Comparison of ENCODE assay signal across 9 mouse cellular contexts in genomic region chr6:4003445-4003844, GRCm38 (mm10). TPM values are rescaled to one million over a fixed set of nuclear protein-coding genes. Genes with fewer than 3 reads are reported as not detected.
DNase-seq lines count a peak whose midpoint lies in the region; ATAC-seq and TF ChIP-seq lines count a peak whose summit lies in the region.
"Had no signal": no experiment of that assay in that cellular context is flagged by ENCODE, and none has a peak within 500 bp of the region (broad histone marks: within the 10 kb centered on the region; RNA-seq: fewer than 3 reads in every experiment).

No protein-coding gene starts in this region.

- peak overlapping the region; percentile 5; the same call in 1 of the 2 replicates for H3K4me3 ChIP-seq in liver, adult 2 months (ENCODE audit: insufficient read depth, low read depth, low read length)
- peak overlapping the region; percentile 53 for H3K4me3 ChIP-seq in embryonic facial prominence, embryonic 15.5 days (replicated peaks)
- H3K4me3 ChIP-seq in intestine, postnatal 0 days (ENCODE audit: low read depth, low read length): peak overlapping the region; percentile 62
- no peak overlapping the region for H3K4me3 ChIP-seq in neural tube, embryonic 14.5 days (ENCODE audit: low read depth, low read length)

- ATAC-seq in embryonic facial prominence, embryonic 15.5 days (ENCODE audit: insufficient number of reproducible peaks, low FRiP score, low TSS enrichment, low read depth): no peak
- peak; percentile 46 for ATAC-seq in intestine, postnatal 0 days
- ATAC-seq in neural tube, embryonic 14.5 days (ENCODE audit: low read depth): no peak
- no peak for ATAC-seq in inflammation-experienced regulatory T-cells, adult 6 months
- ATAC-seq in erythroid progenitor cell, adult 5-6 weeks (replicated peaks; ENCODE audit: low FRiP score, poor library complexity, severe bottlenecking): no peak

- peak overlapping the region; percentile 80 for H3K4me2 ChIP-seq in embryonic facial prominence, embryonic 15.5 days (replicated peaks)
- H3K4me2 ChIP-seq in intestine, postnatal 0 days (replicated peaks; ENCODE audit: low read depth): peak overlapping the region; percentile 78
- peak overlapping the region; percentile 42; the same call in 1 of the 2 replicates for H3K4me2 ChIP-seq in neural tube, embryonic 14.5 days (ENCODE audit: low read depth, low read length)

- H3K36me3 ChIP-seq in liver, adult 2 months (ENCODE audit: control insufficient read depth, insufficient read depth, low read length): no peaks in the 10 kb centered on the region
- no peaks in the 10 kb centered on the region for H3K36me3 ChIP-seq in embryonic facial prominence, embryonic 15.5 days
- H3K36me3 ChIP-seq in intestine, postnatal 0 days (ENCODE audit: control insufficient read depth, insufficient read depth): no peaks in the 10 kb centered on the region
- H3K36me3 ChIP-seq in neural tube, embryonic 14.5 days (ENCODE audit: control insufficient read depth, insufficient read depth, low read length): no peaks in the 10 kb centered on the region
- H3K36me3 ChIP-seq: G1E had no signal

- no peaks in the 10 kb centered on the region for H3K9me3 ChIP-seq in embryonic facial prominence, embryonic 15.5 days (replicated peaks)
- H3K9me3 ChIP-seq in intestine, postnatal 0 days (ENCODE audit: control insufficient read depth): no peaks in the 10 kb centered on the region
- H3K9me3 ChIP-seq in neural tube, embryonic 14.5 days (ENCODE audit: control insufficient read depth, low read length): no peaks in the 10 kb centered on the region
- H3K9me3 ChIP-seq: G1E had no signal

- TF ChIP-seq CTCF in liver, adult 2 months (IDR thresholded peaks at IDR 0.05; ENCODE audit: low read depth, low read length): no peak
- no peak for TF ChIP-seq CTCF in intestine, postnatal 0 days (IDR thresholded peaks at IDR 0.05; ENCODE audit: low read depth)

- TF ChIP-seq POLR2A in liver, adult 2 months (IDR thresholded peaks at IDR 0.05; ENCODE audit: extremely low read depth, insufficient read depth, low read length): no peak

- 35% methylated on average over 4 of the region's 4 CpGs for WGBS in liver, adult 2 months
- WGBS in embryonic facial prominence, embryonic 15.5 days: 31% methylated on average over 4 of the region's 4 CpGs
- whole genome bisulfite sequencing in intestine, postnatal 0 days: 38% methylated on average over 4 of the region's 4 CpGs
- WGBS in neural tube, embryonic 14.5 days: 51% methylated on average over 4 of the region's 4 CpGs

- H3K27ac ChIP-seq in liver, adult 2 months (replicated peaks; ENCODE audit: insufficient read depth, low read depth, low read length): peak overlapping the region; percentile 58
- peak overlapping the region; percentile 44; the same call in 1 of the 2 replicates for H3K27ac ChIP-seq in embryonic facial prominence, embryonic 15.5 days (replicated peaks)
- peak overlapping the region; percentile 73 for H3K27ac ChIP-seq in intestine, postnatal 0 days (ENCODE audit: low read depth, low read length)
- H3K27ac ChIP-seq in neural tube, embryonic 14.5 days (ENCODE audit: low read depth, low read length): no peak overlapping the region; the same call in 1 of the 2 replicates

- DNase-seq in liver, adult 2 months (ENCODE audit: extremely low read depth, low read depth, low spot score): no peak
- no peak for DNase-seq in liver
- DNase-seq in right cerebral cortex, adult 2 months (ENCODE audit: low spot score in 2 of 2): no peak

- no peaks in the 10 kb centered on the region for H3K27me3 ChIP-seq in liver, adult 2 months (ENCODE audit: control insufficient read depth, insufficient read depth, low read length)
- no peaks in the 10 kb centered on the region for H3K27me3 ChIP-seq in embryonic facial prominence, embryonic 15.5 days
- no peaks in the 10 kb centered on the region for H3K27me3 ChIP-seq in intestine, postnatal 0 days (replicated peaks; ENCODE audit: control insufficient read depth, insufficient read depth, low read length)
- no peaks in the 10 kb centered on the region for H3K27me3 ChIP-seq in neural tube, embryonic 14.5 days (ENCODE audit: control insufficient read depth, insufficient read depth, low read length)

- 0 out of 2 replicates have a peak, but pooled peaks cover 2% of the 10 kb centered on the region for H3K4me1 ChIP-seq in liver, adult 2 months (ENCODE audit: control insufficient read depth, insufficient read depth, low read length)
- H3K4me1 ChIP-seq in embryonic facial prominence, embryonic 15.5 days: no peaks in the 10 kb centered on the region; the same call in none of the 2 replicates
- H3K4me1 ChIP-seq in intestine, postnatal 0 days (replicated peaks; ENCODE audit: control insufficient read depth, insufficient read depth, low read length): no peaks in the 10 kb centered on the region
- no peaks in the 10 kb centered on the region for H3K4me1 ChIP-seq in neural tube, embryonic 14.5 days (ENCODE audit: control insufficient read depth, insufficient read depth, low read length)

- no peaks in the 10 kb centered on the region for H3K79me2 ChIP-seq in liver, adult 2 months (ENCODE audit: control insufficient read depth, insufficient read depth, low read length)

- H3K9ac ChIP-seq in liver, adult 2 months (ENCODE audit: low read depth, low read length): no peak overlapping the region
- H3K9ac ChIP-seq in embryonic facial prominence, embryonic 15.5 days: no peak overlapping the region
- H3K9ac ChIP-seq in intestine, postnatal 0 days (ENCODE audit: low read depth, low read length): no peak overlapping the region
- H3K9ac ChIP-seq in neural tube, embryonic 14.5 days (replicated peaks; ENCODE audit: low read depth, low read length): no peak overlapping the region

RNA-seq across cellular contexts. Expression of gene Gng11, which starts 0.3 kb away (rescaled TPM):
- 9.3 and 9.8 TPM in 2 replicates for total RNA-seq in liver, adult 2 months (2014; rRNA removed)
- polyA plus RNA-seq in liver, adult 2 months (2012; rRNA removed): 3.1 and 4.6 TPM in 2 replicates
- polyA plus RNA-seq in embryonic facial prominence, embryonic 15.5 days (2015; fragmentation: Nextera tagmentation; extraction: Ambion mirVana): 84.7 and 87.0 TPM in 2 replicates
- polyA plus RNA-seq in intestine, postnatal 0 days (2015; fragmentation: Nextera tagmentation; extraction: Ambion mirVana): 93.7 and 100 TPM in 2 replicates
- polyA plus RNA-seq in neural tube, embryonic 14.5 days (2014; fragmentation: Nextera tagmentation; extraction: Ambion mirVana): 15.9 and 34.6 TPM in 2 replicates
- not detected for polyA plus RNA-seq in inflammation-experienced regulatory T-cells, adult 6 months (2017; shearing (Covaris generic))
- not detected in 2 replicates for total RNA-seq in erythroid progenitor cell, adult 5-6 weeks (2015; ENCODE audit: low replicate concordance)
- not detected in 2 replicates for total RNA-seq in erythroid progenitor cell, adult 5-6 weeks (2017; ENCODE audit: low replicate concordance)
- total RNA-seq: G1E had no signal
- polyA plus RNA-seq: G1E had no signal

RNA-seq across cellular contexts. Expression of gene Gngt1, which starts 9.9 kb away (rescaled TPM):
- 0.20 and 0.55 TPM in 2 replicates for total RNA-seq in liver, adult 2 months (2014; rRNA removed)
- polyA plus RNA-seq in liver, adult 2 months (2012; rRNA removed): not detected in 2 replicates
- polyA plus RNA-seq in embryonic facial prominence, embryonic 15.5 days (2015; fragmentation: Nextera tagmentation; extraction: Ambion mirVana): 0.32 and 0.56 TPM in 2 replicates
- polyA plus RNA-seq in intestine, postnatal 0 days (2015; fragmentation: Nextera tagmentation; extraction: Ambion mirVana): 0.17 TPM in 1 of 2 replicates, not detected in the other
- not detected in 2 replicates for polyA plus RNA-seq in neural tube, embryonic 14.5 days (2014; fragmentation: Nextera tagmentation; extraction: Ambion mirVana)
- not detected for polyA plus RNA-seq in inflammation-experienced regulatory T-cells, adult 6 months (2017; shearing (Covaris generic))
- not detected in 2 replicates for total RNA-seq in erythroid progenitor cell, adult 5-6 weeks (2015; ENCODE audit: low replicate concordance)
- not detected in 2 replicates for total RNA-seq in erythroid progenitor cell, adult 5-6 weeks (2017; ENCODE audit: low replicate concordance)
- polyA plus RNA-seq: G1E had no signal

RNA-seq across cellular contexts. Expression of gene Tfpi2, which starts 14.7 kb away (rescaled TPM):
- 253 and 275 TPM in 2 replicates for total RNA-seq in liver, adult 2 months (2014; rRNA removed)
- polyA plus RNA-seq in liver, adult 2 months (2012; rRNA removed): 69.7 and 90.9 TPM in 2 replicates
- polyA plus RNA-seq in embryonic facial prominence, embryonic 15.5 days (2015; fragmentation: Nextera tagmentation; extraction: Ambion mirVana): 2.4 and 2.9 TPM in 2 replicates
- polyA plus RNA-seq in intestine, postnatal 0 days (2015; fragmentation: Nextera tagmentation; extraction: Ambion mirVana): 7.1 and 8.2 TPM in 2 replicates
- 0.46 and 0.52 TPM in 2 replicates for polyA plus RNA-seq in neural tube, embryonic 14.5 days (2014; fragmentation: Nextera tagmentation; extraction: Ambion mirVana)
- not detected for polyA plus RNA-seq in inflammation-experienced regulatory T-cells, adult 6 months (2017; shearing (Covaris generic))
- 5.9 TPM in 1 of 2 replicates, not detected in the other for total RNA-seq in erythroid progenitor cell, adult 5-6 weeks (2015; ENCODE audit: low replicate concordance)
- not detected in 2 replicates for total RNA-seq in erythroid progenitor cell, adult 5-6 weeks (2017; ENCODE audit: low replicate concordance)
- total RNA-seq: G1E had no signal
- polyA plus RNA-seq: G1E had no signal
